Mouse (Mus musculus) adrenal gland, adult (tissue): Measurements from ENCODE around the gene 2210408I21Rik.
"Not testable (repeated sequence)": the region's sequence is repeated elsewhere in the genome, so short reads cannot be mapped to it uniquely, and the experiment has no call there.

Experiments
- DNase-seq, 2 experiments: peaks; one replicate each; pipeline ENCODE4 v3.0.0; 2022 to 2023; ENCODE audit warnings: low spot score in 1 of 2; ENCODE audit not compliant: inconsistent age in 2 of 2

2210408I21Rik gene

DNA sequence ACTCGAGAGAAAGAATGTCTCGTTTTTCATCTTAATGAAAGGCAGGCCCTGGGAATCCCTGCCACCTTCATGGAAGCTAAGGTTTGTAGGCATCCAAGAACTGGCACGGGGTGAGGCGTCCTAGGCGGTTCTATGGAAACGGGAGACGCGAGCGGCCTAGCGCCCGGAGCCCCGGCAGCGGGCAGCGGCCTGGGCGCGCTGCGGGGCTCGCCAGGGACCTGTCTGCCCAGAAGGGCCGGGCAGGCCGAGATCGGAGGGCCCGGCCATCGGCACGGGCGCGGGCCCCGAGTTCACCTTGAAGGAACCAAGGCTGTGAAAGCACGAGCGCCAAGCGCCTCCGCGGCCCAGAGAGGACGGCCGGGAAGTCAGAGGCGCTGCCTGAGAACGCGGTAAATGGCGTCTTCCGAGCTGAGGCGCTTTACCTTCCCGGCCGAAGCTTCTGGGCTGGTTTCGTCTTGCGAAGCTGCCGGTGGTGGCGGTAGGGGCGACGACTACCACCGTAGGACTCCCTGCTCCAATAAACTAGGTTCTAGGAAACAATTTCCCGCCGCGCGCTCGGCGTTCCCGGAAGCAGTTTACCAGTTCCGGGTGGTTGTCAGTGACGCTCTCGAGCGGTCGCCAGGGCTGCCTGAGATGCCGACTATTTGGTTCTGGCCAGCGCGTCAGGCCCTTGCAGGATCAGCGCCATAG, at the start of gene 2210408I21Rik, which contains the start of gene Slf1:
TSS of gene 2210408I21Rik (plus strand) at position 610 of the 690 bp plus-strand sequence.
TSS of gene Slf1 (minus strand) at position 543 of the 690 bp plus-strand sequence.
- peak; percentile 90 to 97 for DNase-seq

DNA sequence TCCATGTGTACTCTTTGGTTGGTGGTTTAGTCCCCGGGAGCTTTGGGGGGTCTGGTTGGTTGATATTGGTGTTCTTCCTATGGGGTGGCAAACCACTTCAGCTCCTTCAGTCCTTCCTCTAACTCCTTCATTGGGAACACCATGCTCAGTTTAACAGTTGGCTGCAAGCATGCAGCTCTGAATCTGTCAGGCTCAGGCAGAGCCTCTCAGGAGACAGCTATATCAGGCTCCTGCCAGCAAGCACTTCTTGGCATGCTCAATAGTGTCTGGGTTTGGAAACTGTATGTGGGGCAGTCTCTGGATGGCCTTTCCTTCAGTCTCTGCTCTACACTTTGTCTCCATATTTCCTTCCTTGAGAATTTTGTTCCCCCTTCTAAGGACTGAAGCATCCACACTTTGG, 42.5 kb upstream of the 2210408I21Rik start:
- not testable (repeated sequence) for DNase-seq

DNA sequence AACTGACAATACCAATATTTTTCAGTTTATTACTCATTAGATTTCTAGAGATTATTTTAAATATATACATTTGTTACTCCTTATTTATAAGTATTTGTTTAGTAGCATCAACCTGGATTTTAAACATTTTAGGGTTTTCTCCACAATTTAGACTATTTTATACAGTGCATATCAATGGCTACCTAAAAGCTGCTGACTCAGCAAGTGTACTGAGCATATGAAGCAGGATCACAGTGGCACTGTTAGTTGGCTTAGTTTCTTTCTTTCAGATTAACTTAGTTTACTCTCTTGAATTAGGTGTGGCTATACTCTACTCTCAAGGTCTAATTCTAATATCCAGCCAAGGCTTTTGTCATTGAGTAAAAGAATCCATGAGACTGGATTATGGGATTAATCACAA, 27.6 kb upstream of the 2210408I21Rik start:
- no peak for DNase-seq

DNA sequence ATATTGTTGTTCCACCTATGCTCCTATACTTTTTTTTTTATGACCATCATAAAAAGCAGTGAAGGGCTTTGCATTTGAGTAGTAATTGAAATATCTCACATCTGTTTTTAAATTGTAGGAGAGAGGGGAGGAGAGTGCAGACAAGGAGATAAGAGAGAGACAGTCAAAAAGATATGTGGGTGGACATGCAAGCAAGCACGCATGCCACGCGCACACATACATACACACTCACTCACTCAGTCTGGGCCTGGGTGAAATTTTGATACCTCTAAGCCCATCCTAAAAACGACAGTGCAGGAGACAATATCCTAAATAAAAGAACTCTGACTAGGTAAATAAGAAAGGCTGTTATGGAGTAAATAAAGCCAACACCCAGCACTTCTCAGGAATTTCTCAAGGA, 16.6 kb upstream of the 2210408I21Rik start:
- no peak for DNase-seq

DNA sequence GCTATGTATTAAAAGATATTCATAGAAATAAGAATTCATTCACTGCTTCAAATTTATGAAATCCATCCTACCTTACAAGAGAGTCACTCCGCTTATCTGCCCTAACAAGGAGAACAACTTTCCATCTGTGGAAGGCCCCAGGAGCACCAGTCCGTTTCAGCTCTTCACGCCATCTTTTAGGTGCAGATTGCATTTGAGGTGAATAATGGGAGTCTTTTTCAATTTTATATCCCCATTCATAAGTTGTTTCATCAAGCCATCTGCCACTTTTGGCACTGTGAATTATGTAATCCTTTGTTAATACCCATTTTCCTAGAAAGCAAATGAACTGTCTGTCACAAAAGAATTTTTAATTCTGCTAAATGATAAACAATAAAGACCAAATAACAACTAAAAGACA, 10.2 kb upstream of the 2210408I21Rik start:
- DNase-seq = no peak

DNA sequence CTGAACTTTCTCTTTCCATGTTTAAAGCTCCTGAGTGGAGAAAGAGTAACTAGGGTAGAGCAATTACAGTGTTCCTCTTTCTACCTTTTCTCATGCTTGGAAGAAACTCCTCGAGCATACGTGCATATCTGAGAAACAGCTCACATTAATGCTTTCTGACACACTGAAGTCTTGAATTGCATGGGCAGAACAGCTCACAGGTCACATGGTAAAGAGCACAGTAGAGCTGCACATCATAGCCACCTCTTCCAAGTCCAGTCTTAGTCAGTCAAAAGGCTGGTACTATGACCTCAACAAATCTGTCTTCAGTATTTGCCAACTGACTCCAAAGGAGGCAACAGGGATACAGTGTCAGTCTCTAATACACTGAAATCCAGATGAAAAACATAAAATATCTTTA, 7.1 kb upstream of the 2210408I21Rik start:
- DNase-seq = no peak

DNA sequence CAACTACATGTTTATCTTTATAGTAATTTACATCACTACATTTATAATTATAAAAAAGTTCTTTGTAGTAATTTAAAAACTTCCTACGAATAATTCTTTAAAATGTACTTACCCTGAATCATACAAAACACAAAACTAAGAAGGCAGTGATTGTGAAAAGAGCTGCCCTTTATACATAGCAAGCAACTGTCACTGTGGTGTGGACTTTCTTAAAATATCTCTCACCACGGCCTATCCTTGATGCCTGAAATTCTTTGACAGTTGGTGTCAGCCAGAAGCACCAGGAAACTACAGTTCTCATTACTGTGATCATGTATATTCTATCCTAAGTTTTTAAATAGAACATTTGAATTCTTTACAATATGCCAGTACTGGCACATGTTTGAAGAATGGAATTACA, 4.2 kb upstream of the 2210408I21Rik start:
- no peak for DNase-seq

DNA sequence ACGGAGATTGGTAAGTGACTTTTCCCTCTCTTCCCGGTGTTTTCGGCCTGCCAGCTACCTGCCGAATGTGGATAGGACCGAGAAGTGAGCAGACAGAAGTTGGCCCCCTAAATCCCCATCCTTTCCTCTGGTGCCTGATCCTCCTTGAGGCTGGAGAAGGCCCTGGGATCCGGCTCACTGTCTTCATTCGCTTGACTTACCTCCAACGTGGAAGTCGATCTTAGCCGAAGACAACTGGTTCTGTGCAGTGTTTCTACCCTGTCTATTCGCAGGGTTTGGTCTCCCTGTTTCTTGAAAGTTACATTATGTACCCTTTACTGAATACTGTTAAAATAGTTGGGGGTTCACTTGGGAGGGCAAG, 261 bp downstream of the 2210408I21Rik start:
- no peak for DNase-seq

DNA sequence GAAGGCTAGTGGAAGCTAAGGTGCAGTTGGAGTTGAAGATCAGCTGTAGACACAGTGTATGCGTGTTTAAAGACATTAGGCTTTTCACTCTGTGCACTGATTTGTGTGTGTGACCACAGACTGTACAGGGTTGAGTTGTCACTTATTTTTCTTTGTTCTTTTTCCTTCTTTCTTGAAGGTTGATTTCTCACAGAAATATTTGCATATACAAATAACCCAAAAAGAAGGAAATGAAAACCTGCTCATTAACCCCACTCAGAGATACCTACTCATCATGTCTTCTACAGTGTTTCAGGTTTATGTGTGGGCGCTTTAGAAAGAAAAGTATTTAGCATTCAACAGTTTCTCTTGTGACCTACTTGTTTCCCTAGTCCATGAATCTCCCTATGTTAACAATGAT, 5.5 kb downstream of the 2210408I21Rik start:
- DNase-seq = no peak

DNA sequence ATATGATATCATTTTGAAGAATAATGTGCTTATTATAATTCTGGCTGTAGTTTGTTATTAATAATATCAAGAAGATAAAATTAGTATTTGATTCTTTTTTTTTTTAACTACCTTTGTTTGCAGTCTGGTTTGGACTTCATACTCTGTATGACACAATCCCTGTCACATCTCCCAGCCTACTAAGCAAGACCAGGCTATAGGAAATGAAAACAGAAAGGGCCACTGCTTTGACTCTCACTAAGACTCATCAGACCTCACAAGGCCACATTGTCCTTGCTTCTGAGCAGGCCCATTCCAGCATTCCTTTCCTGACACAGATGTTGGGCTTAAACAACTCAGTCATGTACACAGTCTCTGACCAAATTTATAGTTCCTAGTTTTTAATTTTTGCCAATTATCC, 42.6 kb downstream of the 2210408I21Rik start:
- peak; percentile 27 to 63 for DNase-seq

DNA sequence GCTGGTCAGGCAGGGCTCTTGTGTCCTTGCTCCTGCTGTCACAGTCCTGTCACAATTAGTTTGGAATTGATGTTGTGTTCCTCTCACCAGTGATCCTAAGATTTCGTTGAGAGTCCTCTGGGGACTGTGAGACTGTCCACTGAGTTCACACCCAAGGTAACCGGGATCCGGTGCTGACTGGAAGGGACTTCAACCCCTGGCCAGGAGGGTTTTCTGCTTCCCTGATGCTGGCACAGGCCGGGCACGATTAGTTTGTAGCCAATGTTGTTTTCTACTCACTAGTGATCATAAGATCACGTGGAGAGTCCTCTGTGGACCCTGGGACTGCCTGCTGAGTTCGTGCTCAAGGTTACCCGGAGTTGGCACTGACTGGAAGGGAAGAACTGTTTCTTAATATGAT, 55.3 kb downstream of the 2210408I21Rik start:
- DNase-seq = no peak

DNA sequence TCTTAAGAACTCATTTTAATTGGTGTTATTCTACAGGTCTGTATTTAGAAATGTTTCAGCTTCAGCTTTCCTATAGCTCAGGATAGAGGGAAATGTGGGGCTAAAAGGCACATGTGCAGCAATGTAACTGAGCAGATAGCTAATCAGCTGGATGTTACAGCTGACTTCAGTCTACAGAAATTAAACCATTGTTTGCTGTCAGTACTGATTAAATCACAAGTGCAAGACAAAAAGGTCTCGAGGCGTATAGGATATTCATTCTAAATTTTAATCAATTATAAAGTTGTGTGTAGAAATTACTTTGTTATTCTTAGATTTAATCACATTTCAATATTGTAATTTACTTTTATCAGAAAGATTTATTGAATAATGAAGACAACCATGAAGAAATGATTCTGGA, 56.9 kb downstream of the 2210408I21Rik start:
- DNase-seq = no peak

DNA sequence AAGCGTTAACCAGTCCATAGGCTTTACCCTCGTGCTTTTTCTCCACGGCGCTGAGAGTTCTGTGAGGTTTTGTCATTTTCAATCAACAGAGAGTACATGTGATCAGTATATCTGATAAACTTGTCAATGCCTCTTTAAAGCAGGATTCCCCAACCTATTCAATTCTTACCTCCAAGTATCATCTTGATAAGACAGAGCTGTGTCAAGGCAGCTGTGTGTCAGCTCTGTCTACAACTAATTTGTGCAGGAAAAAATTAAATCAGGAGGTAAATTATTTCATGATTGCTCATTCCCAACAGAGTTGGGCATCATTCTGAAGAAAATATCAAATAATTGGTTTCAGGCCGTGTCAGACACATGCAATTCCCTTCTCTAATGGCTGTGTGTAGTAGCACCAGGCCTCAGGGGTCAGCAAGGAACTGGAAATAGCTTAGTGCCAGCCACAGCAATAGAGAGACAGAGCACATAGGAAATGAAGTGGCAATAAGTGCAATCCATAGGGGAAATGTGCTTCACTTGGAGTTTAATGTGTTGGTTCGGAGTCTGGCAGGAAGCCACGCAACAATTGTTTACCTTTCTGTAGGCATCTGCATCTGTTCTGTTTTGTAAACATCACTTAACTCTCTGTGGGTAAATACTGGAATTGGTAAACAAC, 73.6 kb downstream of the 2210408I21Rik start:
- no peak for DNase-seq

DNA sequence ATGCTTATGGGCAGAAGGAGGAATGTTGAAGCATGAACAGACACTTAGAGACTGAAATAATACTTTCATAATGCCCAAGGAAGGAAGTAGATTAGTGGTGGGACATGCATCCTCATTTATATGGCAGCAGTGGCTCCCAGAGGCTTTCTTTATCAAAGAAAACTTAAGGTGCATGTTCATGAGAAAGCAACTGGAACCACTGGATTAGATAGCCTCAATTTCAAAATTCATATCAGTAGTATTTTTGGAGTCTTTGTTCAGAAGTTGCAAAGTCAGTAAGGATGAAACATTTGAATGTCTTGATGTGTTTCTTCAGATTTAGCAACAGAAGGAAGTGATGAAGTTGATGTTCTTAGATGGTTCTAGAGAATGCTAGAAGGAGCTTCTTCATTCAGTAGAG, 77.9 kb downstream of the 2210408I21Rik start:
- no peak for DNase-seq

DNA sequence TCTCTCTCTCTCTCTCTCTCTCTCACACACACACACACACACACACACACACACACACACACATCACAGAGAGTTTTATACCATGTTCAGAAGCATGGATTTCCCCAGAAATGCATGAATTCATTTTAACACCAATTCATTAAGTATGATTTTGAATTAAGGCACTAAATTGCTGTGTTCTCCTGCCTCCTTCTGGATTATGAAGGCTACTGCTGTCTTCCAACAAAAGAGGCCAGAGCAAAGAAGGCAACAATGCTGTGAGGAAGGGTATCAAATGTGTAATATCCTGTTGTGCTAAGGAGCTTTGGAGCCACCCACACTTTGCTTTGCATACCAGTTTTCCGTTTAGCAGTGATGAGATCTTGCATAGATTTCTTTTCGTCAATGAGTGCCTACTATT, 80.1 kb downstream of the 2210408I21Rik start:
- no peak for DNase-seq

DNA sequence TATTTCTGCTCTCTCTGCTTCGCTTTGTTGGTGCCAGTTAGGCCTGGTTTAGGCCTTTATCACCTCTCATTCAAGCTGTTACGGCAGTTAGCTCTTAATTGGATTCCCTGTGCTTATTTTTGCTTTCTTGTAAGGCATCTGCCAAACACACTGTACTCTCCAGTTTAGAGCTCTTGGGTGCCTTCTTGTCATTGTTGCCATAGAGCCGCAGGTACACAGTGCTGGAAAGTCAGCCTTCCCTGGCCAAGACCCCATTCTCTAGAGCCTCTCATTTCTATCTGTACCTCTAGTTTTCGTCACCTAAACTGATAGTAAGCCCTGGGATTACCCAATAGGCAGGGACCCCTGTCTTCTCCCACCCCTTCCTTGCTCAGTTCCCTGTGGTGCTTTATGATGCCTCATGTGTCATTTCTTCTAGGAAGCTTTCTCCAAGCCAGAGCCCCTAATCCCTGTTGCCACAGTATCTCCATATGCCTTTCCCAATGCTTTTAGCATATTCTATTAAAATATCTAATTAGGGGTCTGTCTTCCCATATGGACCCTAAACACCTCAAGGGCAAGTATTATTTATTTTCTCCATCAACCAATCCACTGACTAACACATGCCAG, 82.4 kb downstream of the 2210408I21Rik start:
- no peak for DNase-seq

DNA sequence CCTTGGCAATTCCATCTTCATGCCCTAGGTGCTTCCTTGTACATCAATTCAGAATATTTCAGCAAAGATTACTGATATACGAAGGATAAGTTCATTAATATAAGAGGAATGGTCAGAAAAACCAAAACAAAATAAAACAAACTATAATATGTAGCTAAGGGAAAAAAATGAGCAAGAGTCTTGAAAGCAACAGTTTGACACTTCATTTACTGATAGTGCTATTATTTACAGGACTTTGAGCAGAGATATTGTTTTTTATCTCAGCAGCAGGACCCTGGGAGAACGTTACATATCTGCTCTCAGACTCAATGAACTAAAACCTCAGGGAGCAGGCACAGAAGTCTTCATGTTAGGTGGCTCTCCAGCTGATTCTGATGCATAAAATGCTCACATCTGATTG, 85.7 kb downstream of the 2210408I21Rik start:
- no peak for DNase-seq

DNA sequence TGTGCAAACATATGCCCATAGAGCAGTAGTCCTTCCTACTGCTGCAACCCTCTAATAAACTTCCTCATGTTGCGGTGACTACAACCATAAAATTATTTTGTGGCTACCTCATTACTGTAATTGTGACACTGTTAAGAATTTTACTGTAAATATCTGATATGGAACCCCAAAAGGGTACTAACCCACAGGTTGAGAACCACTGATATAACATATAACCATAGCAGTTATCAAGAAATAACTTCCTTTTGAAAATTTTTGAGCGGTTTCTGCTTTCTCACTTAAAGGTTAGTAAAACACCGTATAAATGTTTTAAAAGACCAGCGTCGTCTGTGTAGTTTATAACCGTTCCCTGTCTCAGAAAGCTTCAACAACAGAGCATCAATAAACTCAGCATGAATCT, 121.2 kb downstream of the 2210408I21Rik start:
- no peak for DNase-seq

DNA sequence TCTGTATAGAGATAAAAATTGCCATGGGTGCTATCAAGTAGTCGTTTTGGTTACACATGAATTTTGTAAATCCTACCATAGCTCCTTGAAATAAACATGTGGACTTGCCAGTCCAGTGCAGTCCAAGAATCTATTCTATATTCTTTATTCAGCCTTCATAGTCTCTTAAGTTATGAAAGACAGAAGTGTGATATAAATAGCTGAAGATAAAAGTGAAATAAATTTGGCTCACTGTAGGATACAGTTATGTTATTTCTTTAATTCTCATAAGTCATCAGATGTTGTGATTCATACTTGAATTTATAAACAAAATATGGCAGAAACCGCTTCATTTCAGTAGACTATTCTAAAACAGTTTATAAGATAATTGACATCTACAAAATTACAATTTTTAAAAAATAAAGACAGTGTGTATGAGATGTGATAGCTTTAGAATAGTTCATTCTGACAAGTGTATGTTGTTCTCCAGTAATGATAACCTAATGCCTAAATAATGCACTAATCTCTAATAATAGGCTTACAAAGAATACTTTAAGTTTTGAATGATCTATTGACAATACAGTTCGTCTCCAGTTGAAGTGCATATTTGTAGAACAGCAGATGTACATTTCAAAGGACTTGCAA, 127.5 kb downstream of the 2210408I21Rik start:
- DNase-seq = no peak

DNA sequence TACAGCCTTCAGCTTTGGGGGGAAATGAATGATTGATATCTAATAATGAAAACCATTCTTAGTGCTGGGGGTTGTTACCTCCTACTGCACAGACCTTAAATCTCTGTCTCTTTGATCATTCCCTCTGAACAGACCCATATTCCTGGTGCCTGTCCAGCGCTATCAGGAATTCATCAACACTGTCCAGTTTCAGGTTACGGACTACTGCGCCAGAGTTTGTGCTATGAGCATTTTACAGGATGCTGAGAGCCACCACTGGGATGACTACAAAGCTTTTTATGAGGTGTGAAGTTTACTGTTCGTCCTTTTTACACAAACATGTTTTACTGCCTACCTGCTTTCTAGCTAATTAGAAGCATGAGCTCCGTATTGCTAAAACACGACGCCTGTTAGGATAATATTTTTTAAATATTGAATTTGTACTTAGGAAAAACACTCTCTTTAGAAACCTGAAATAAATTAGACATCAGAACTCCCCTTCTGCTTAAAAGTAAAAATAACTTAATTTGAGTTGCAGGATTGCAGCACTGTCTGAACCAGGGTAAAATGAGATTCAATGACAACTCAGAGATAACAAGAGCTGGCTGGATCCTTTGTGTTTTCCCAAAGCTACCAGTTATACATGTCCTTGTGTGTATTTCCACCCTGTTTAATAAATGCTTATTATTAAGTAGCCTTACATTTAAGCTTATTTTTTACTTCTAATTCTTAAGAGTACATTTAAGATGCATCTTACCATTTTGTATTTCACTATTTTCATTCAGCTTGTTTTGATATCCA, 128.2 kb downstream of the 2210408I21Rik start:
- no peak for DNase-seq

DNA sequence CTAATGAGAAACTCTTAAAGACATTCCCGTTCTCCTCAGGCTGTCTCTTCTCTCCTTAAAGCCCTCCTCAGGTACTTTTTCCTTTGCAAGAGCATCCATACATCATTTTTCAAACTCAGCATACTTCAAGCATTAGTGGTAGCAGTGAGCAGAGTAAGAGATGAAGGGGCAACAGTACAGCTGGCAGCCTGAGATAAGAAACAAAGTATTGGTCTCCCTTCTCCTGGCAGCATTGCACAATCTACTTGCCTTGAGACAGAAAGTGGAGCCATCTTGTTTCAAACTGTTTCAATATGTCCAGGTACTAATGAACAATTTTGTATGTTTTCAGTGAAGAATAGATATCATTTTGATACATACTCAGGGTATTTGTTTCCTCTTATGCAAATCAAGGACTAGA, 129.1 kb downstream of the 2210408I21Rik start:
- no peak for DNase-seq
